Mouse (Mus musculus) forebrain, postnatal 0 days (tissue): ENCODE measurements at regions not wholly inside any gene's neighbourhood (a gene's known extent, or its start where the extent isn't known, plus 50 kb on each side); places are given as distances from the start of the nearest gene placed in this dataset.

ENCODE experiments used
- ATAC-seq: fragments of 200-750 bp; cut with Nextera tagmentation; 2 replicates; pipeline ENCODE4 v1.8.0; 2017; ENCODE audit warnings: mild to moderate bottlenecking, moderate library complexity
- DNase-seq: peaks from one replicate; pipeline ENCODE4 v3.0.0-alpha.2; 2015
- H3K27ac ChIP-seq: fragments of 300-500 bp; sonication (generic); 2 replicates; pipeline ENCODE4 v1.5.1; 2014; ENCODE audit warnings: low read depth, mild to moderate bottlenecking, antibody characterized with exemption, low read length, moderate library complexity, mixed read lengths
- H3K27me3 ChIP-seq: fragments of 300-500 bp; sonication (generic); 2 replicates; pipeline ENCODE4 v1.6.1; 2014; ENCODE audit warnings: mild to moderate bottlenecking, low read length, mixed read lengths; ENCODE audit not compliant: insufficient read depth
- H3K36me3 ChIP-seq: fragments of 300-500 bp; sonication (generic); 2 replicates; pipeline ENCODE4 v1.6.1; 2014; ENCODE audit warnings: mild to moderate bottlenecking, moderate library complexity; ENCODE audit not compliant: insufficient read depth
- H3K4me1 ChIP-seq: fragments of 300-500 bp; sonication (generic); 2 replicates; pipeline ENCODE4 v1.6.1; 2014; ENCODE audit warnings: antibody characterized with exemption; ENCODE audit not compliant: insufficient read depth
- H3K4me2 ChIP-seq: fragments of 300-500 bp; sonication (generic); 2 replicates; pipeline ENCODE4 v1.6.1; 2014; ENCODE audit warnings: low read depth, mild to moderate bottlenecking, moderate library complexity
- H3K4me3 ChIP-seq: fragments of 300-500 bp; sonication (generic); 2 replicates; pipeline ENCODE4 v1.5.1; 2014; ENCODE audit warnings: low read depth, low read length, mixed read lengths
- H3K9ac ChIP-seq: fragments of 300-500 bp; sonication (generic); 2 replicates; pipeline ENCODE4 v1.6.1; 2014; ENCODE audit warnings: mild to moderate bottlenecking
- H3K9me3 ChIP-seq: fragments of 300-500 bp; sonication (generic); 2 replicates; pipeline ENCODE4 v1.6.1; 2016; ENCODE audit warnings: low read length
- CTCF ChIP-seq: sonication (generic); IDR thresholded peaks from 2 replicates; pipeline ENCODE4 v1.5.1; 2016; ENCODE audit warnings: antibody characterized with exemption, control low read depth, low read depth
- WGBS: fragments of 180-500 bp; shearing (Covaris S2); extraction: QIAGEN DNeasy Blood & Tissue Kit; methylation state at CpG from one replicate; pipeline ENCODE4 v1.1.7; 2014; 5-methylcytosine and 5-hydroxymethylcytosine counted together

DNA sequence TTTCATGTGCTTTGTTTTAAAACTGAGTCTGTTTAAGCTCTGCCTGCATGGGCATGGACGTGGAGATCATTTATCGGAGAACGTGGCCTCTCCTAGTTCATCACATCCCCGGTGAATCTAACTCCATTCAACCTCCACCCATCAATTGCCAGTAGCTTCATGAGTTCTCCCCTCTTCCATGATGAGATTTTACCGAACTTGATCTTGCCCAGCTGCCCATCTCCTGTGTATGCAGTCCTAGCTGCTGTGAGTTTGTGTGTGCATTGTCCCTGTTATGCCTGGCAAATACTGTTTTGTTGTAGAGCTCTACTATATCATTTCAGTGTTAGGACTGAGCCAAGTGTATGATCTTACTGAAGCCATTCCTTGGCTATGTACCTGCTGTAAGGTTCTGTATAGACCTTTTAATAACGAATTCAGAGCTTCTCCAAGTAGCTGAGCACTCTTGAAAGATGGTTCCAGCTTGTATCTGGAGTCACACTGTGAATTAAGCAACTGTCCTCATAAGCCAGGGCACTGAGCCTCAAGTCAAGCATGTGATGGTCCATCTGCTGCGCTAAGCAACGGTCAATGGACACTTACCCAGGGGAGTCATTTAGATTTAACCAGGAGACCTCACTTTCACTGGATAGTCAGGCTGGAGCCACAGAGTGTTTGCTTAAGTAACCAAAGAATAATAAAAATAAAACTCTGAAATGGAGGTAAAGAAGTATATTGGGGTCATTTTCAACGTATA lies 484.5 kb downstream of the Ptprc start:
- Histone ChIP-seq H3K4me3 (no peak overlapping the region), H3K4me2 (no peak overlapping the region), H3K4me1 (no peaks in the 10 kb centered on the region), H3K36me3 (no peaks in the 10 kb centered on the region), H3K9ac (no peak overlapping the region), H3K27ac (no peak overlapping the region), H3K27me3 (no peaks in the 10 kb centered on the region), H3K9me3 (no peaks in the 10 kb centered on the region)
- TF ChIP-seq CTCF, result no peak
- no peak for DNase-seq
- 76% methylated on average over 9 of the region's 9 CpGs for WGBS
- ATAC-seq, result no peak

- no peak overlapping the region for H3K27ac ChIP-seq
- 82% methylated on average over 5 of the region's 5 CpGs for WGBS
- H3K9ac ChIP-seq, result no peak overlapping the region
- no peak overlapping the region for H3K4me3 ChIP-seq
- no peak for TF ChIP-seq CTCF
- no peak for DNase-seq
- no peak for ATAC-seq
- H3K4me2 ChIP-seq, result no peak overlapping the region
- H3K27me3 ChIP-seq, result no peaks in the 10 kb centered on the region
- H3K9me3 ChIP-seq, result no peaks in the 10 kb centered on the region
- H3K4me1 ChIP-seq, result no peaks in the 10 kb centered on the region
- no peaks in the 10 kb centered on the region for H3K36me3 ChIP-seq
These were observed 504.9 kb downstream of the Ptprc start for GRCm38 (mm10) chr1:137670650-137671049.

DNA sequence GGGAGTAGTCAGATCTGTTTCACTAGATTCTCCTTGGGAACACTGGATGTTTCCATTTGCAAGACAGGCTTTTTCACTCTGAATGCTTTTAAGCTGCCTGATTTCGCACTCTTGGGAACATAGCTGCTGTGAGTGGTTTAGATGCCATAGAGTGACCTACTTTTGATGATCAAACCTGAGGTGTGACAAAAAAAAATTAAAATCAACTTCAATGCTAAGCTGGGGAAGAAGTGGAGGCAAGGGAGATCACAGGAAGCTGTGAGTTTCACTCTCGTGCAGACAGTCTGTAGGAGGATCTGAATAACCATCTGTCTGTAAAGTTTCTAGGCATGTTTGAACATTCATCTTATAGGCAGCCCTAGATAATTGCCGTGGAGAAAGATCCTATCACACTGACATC lies 505.7 kb downstream of the Ptprc start:
- no peaks in the 10 kb centered on the region for H3K4me1 ChIP-seq
- H3K36me3 ChIP-seq, result no peaks in the 10 kb centered on the region
- no peaks in the 10 kb centered on the region for H3K9me3 ChIP-seq
- no peak overlapping the region for H3K4me2 ChIP-seq
- peak; percentile 76 for ATAC-seq
- 72% methylated on average over 3 of the region's 3 CpGs for WGBS
- H3K4me3 ChIP-seq, result no peak overlapping the region
- TF ChIP-seq CTCF, result no peak
- no peak for DNase-seq
- no peak overlapping the region for H3K9ac ChIP-seq
- H3K27me3 ChIP-seq, result no peaks in the 10 kb centered on the region
- H3K27ac ChIP-seq, result no peak overlapping the region

- Histone ChIP-seq H3K9ac (no peak overlapping the region), H3K9me3 (no peaks in the 10 kb centered on the region), H3K4me3 (no peak overlapping the region), H3K27ac (no peak overlapping the region), H3K4me2 (no peak overlapping the region), H3K27me3 (no peaks in the 10 kb centered on the region), H3K4me1 (no peaks in the 10 kb centered on the region), H3K36me3 (no peaks in the 10 kb centered on the region)
- ATAC-seq (no peak), DNase-seq (no peak)
- no peak for TF ChIP-seq CTCF
- WGBS, result 79% methylated on average over 1 of the region's 1 CpGs
These were observed 517.4 kb downstream of the Ptprc start for GRCm38 (mm10) chr1:137658141-137658540.

- ATAC-seq (peak; percentile 90), DNase-seq (peak; percentile 75)
- Histone ChIP-seq H3K9ac (no peak overlapping the region), H3K4me1 (no peaks in the 10 kb centered on the region), H3K27me3 (no peaks in the 10 kb centered on the region), H3K27ac (peak overlapping the region; percentile 57), H3K4me3 (no peak overlapping the region), H3K9me3 (no peaks in the 10 kb centered on the region), H3K36me3 (no peaks in the 10 kb centered on the region), H3K4me2 (no peak overlapping the region; the same call in 1 of the 2 replicates)
- no peak for TF ChIP-seq CTCF
- WGBS, result 1% methylated on average over 6 of the region's 6 CpGs
These were observed 518.5 kb downstream of the Ptprc start for GRCm38 (mm10) chr1:137656900-137657458.

DNA sequence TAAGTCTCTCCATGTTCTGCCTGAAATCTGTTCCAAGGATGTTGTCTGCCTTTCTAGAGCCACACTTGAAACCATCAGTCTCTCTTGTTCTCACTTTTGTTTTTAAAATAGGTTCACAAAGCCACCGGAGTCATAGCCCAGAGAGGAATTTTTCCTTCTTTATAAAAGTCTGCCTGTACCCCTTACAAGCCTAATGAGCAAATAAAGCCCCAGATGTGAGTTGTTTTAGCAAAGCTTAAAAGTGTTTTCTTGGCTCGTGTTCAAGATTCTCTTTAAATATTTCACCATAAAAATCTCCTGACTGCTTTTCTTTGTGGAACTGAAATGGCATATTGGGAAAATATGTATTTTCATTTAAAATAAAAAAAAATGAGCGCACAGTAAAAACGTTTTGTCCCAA lies 521.3 kb downstream of the Ptprc start:
- no peaks in the 10 kb centered on the region for H3K27me3 ChIP-seq
- no peak overlapping the region for H3K4me3 ChIP-seq
- no peaks in the 10 kb centered on the region for H3K4me1 ChIP-seq
- no peaks in the 10 kb centered on the region for H3K36me3 ChIP-seq
- no peak for DNase-seq
- H3K9ac ChIP-seq, result no peak overlapping the region
- no peak overlapping the region; the same call in 1 of the 2 replicates for H3K27ac ChIP-seq
- WGBS, result 24% methylated on average over 4 of the region's 4 CpGs
- ATAC-seq, result no peak
- H3K4me2 ChIP-seq, result no peak overlapping the region
- TF ChIP-seq CTCF, result no peak
- H3K9me3 ChIP-seq, result no peaks in the 10 kb centered on the region

DNA sequence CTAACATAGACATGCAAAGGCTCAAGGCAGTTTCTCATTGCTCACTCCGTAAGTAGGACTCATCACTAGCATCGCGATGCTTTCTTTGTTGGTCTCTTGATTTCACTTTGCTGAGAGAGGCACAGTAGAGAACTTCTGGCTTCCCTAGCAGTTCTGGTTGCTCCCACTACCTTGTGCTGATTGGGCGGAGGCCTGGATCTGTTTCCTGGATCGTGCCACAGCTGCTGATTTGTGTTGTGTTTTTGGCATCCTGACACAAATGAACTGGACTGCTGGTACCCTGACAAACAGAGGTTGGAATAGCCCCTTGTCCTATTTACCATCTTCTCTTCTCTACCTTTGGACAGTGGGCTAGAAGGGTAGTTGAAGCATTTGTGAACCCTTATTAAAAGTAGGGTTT lies 522.0 kb downstream of the Ptprc start:
- DNase-seq (no peak), ATAC-seq (0 out of 2 replicates have a peak, but pooled peaks have one; percentile 18)
- 46% methylated on average over 5 of the region's 5 CpGs for WGBS
- Histone ChIP-seq H3K9me3 (no peaks in the 10 kb centered on the region), H3K4me3 (no peak overlapping the region), H3K4me1 (no peaks in the 10 kb centered on the region), H3K36me3 (no peaks in the 10 kb centered on the region), H3K9ac (no peak overlapping the region), H3K4me2 (no peak overlapping the region), H3K27ac (no peak overlapping the region), H3K27me3 (no peaks in the 10 kb centered on the region)
- TF ChIP-seq CTCF, result no peak
